Mouse (Mus musculus) midbrain, embryonic 11.5 days (tissue): ENCODE measurements around the gene Mgat4a. TPM values are rescaled to one million over a fixed set of nuclear protein-coding genes. Genes with fewer than 3 reads are reported as not detected.
A peak's percentile ranks its signal among the peaks of the same experiment; 100 is the strongest.

ENCODE experiments used
- ATAC-seq: fragments of 200-750 bp; cut with Nextera tagmentation; 2 replicates; pipeline ENCODE4 v1.8.0; 2017; ENCODE audit warnings: moderate TSS enrichment, moderate library complexity; ENCODE audit not compliant: low FRiP score
- DNase-seq: peaks from one replicate; pipeline ENCODE4 v3.0.0; 2015; ENCODE audit warnings: low spot score; ENCODE audit errors: missing footprints
- H3K27ac ChIP-seq: fragments of 300-500 bp; sonication (generic); 2 replicates; pipeline ENCODE4 v1.5.1; 2014; ENCODE audit warnings: low read depth, low read length
- H3K27me3 ChIP-seq: fragments of 300-500 bp; sonication (generic); 2 replicates; pipeline ENCODE4 v1.6.1; 2014; ENCODE audit warnings: mild to moderate bottlenecking, low read length, moderate library complexity, mixed read lengths; ENCODE audit not compliant: control insufficient read depth, insufficient read depth
- H3K36me3 ChIP-seq: fragments of 300-500 bp; sonication (generic); 2 replicates; pipeline ENCODE4 v1.6.1; 2014; ENCODE audit warnings: mild to moderate bottlenecking, low read length, moderate library complexity, mixed read lengths; ENCODE audit not compliant: control insufficient read depth, insufficient read depth
- H3K4me1 ChIP-seq: fragments of 300-500 bp; sonication (generic); 2 replicates; pipeline ENCODE4 v1.6.1; 2014; ENCODE audit warnings: low read length; ENCODE audit not compliant: control insufficient read depth, insufficient read depth
- H3K4me2 ChIP-seq: fragments of 300-500 bp; sonication (generic); 2 replicates; pipeline ENCODE4 v1.6.1; 2014; ENCODE audit warnings: mild to moderate bottlenecking, moderate library complexity
- H3K4me3 ChIP-seq: fragments of 300-500 bp; sonication (generic); 2 replicates; pipeline ENCODE4 v1.5.1; 2014; ENCODE audit warnings: low read depth, low read length
- H3K9ac ChIP-seq: fragments of 300-500 bp; sonication (generic); 2 replicates; pipeline ENCODE4 v1.6.1; 2014; ENCODE audit warnings: low read length
- H3K9me3 ChIP-seq: fragments of 300-500 bp; sonication (generic); 2 replicates; pipeline ENCODE4 v1.6.1; 2016; ENCODE audit warnings: low read length; ENCODE audit not compliant: control insufficient read depth
- WGBS: fragments of 180-500 bp; shearing (Covaris S2); extraction: QIAGEN DNeasy Blood & Tissue Kit; methylation state at CpG from one replicate; pipeline ENCODE4 v1.1.7; 2014; 5-methylcytosine and 5-hydroxymethylcytosine counted together
- polyA plus RNA-seq: library from polyadenylated mRNA; unstranded; fragments of >200 nt; fragmentation: Nextera tagmentation; extraction: Ambion mirVana; gene quantifications from 2 replicates; pipeline ENCODE4 v1.2.1, GENCODE M21; 2014

Mgat4a gene
- polyA plus RNA-seq, 1 experiment from 2014 or later: 5.7 TPM

- ATAC-seq: no peak
- Histone ChIP-seq H3K9me3 (no peaks in the 10 kb centered on the region), H3K36me3 (no peaks in the 10 kb centered on the region), H3K4me2 (no peak overlapping the region), H3K4me1 (no peaks in the 10 kb centered on the region), H3K4me3 (no peak overlapping the region), H3K9ac (no peak overlapping the region), H3K27me3 (no peaks in the 10 kb centered on the region), H3K27ac (no peak overlapping the region)
- no peak for DNase-seq
- 90% methylated on average over 2 of the region's 2 CpGs for whole genome bisulfite sequencing
These were observed 25.5 kb upstream of the Mgat4a start for GRCm38 (mm10) chr1:37566344-37566743.

- H3K4me3 ChIP-seq: no peak overlapping the region
- 34% methylated on average over 6 of the region's 6 CpGs for WGBS
- H3K36me3 ChIP-seq: no peaks in the 10 kb centered on the region
- H3K9ac ChIP-seq: no peak overlapping the region
- ATAC-seq (no peak), DNase-seq (no peak)
- H3K4me1 ChIP-seq: no peaks in the 10 kb centered on the region
- no peak overlapping the region for H3K4me2 ChIP-seq
- no peak overlapping the region for H3K27ac ChIP-seq
- H3K27me3 ChIP-seq: no peaks in the 10 kb centered on the region
- H3K9me3 ChIP-seq: no peaks in the 10 kb centered on the region
These were observed 24.6 kb upstream of the Mgat4a start for GRCm38 (mm10) chr1:37565396-37565795.

- Histone ChIP-seq H3K36me3 (no peaks in the 10 kb centered on the region), H3K27ac (no peak overlapping the region), H3K4me1 (no peaks in the 10 kb centered on the region), H3K9ac (no peak overlapping the region), H3K4me2 (no peak overlapping the region), H3K4me3 (no peak overlapping the region), H3K27me3 (no peaks in the 10 kb centered on the region), H3K9me3 (no peaks in the 10 kb centered on the region)
- 84% methylated on average over 3 of the region's 3 CpGs for WGBS
- no peak for DNase-seq
- ATAC-seq: no peak
These were observed 21.1 kb upstream of the Mgat4a start for GRCm38 (mm10) chr1:37561955-37562354.

GRCm38 (mm10) chr1:37560356-37560755 lies 19.5 kb upstream of the Mgat4a start:
- H3K27me3 ChIP-seq: no peaks in the 10 kb centered on the region
- H3K4me3 ChIP-seq: no peak overlapping the region
- no peak for ATAC-seq
- H3K4me1 ChIP-seq: no peaks in the 10 kb centered on the region
- no peak for DNase-seq
- H3K36me3 ChIP-seq: no peaks in the 10 kb centered on the region
- H3K4me2 ChIP-seq: no peak overlapping the region
- H3K9ac ChIP-seq: no peak overlapping the region
- 85% methylated on average over 4 of the region's 4 CpGs for WGBS
- H3K9me3 ChIP-seq: no peaks in the 10 kb centered on the region
- no peak overlapping the region for H3K27ac ChIP-seq

GRCm38 (mm10) chr1:37551986-37552385 lies 11.2 kb upstream of the Mgat4a start:
- DNase-seq: no peak
- 84% methylated on average over 7 of the region's 7 CpGs for WGBS
- no peak overlapping the region for H3K9ac ChIP-seq
- H3K27me3 ChIP-seq: no peaks in the 10 kb centered on the region
- no peak overlapping the region for H3K4me3 ChIP-seq
- no peak for ATAC-seq
- H3K4me1 ChIP-seq: no peaks in the 10 kb centered on the region
- H3K36me3 ChIP-seq: no peaks in the 10 kb centered on the region
- H3K9me3 ChIP-seq: no peaks in the 10 kb centered on the region
- no peak overlapping the region for H3K27ac ChIP-seq
- no peak overlapping the region for H3K4me2 ChIP-seq

GRCm38 (mm10) chr1:37549501-37549900 lies 8.7 kb upstream of the Mgat4a start:
- WGBS: 86% methylated on average over 8 of the region's 8 CpGs
- Histone ChIP-seq H3K36me3 (no peaks in the 10 kb centered on the region), H3K27ac (no peak overlapping the region), H3K4me1 (no peaks in the 10 kb centered on the region), H3K4me3 (no peak overlapping the region), H3K9ac (no peak overlapping the region), H3K4me2 (no peak overlapping the region), H3K9me3 (no peaks in the 10 kb centered on the region), H3K27me3 (no peaks in the 10 kb centered on the region)
- ATAC-seq (no peak), DNase-seq (no peak)

- Histone ChIP-seq H3K4me2 (no peak overlapping the region), H3K4me3 (no peak overlapping the region), H3K9me3 (no peaks in the 10 kb centered on the region), H3K27ac (no peak overlapping the region), H3K4me1 (peaks cover 2% of the 10 kb centered on the region; the same call in 1 of the 2 replicates), H3K9ac (no peak overlapping the region), H3K27me3 (peaks cover 3% of the 10 kb centered on the region; the same call in 1 of the 2 replicates), H3K36me3 (no peaks in the 10 kb centered on the region)
- ATAC-seq: no peak
- 73% methylated on average over 11 of the region's 11 CpGs for WGBS
- DNase-seq: no peak
These were observed 5.7 kb upstream of the Mgat4a start for GRCm38 (mm10) chr1:37546398-37547051.

- no peak overlapping the region for H3K4me3 ChIP-seq
- H3K4me1 ChIP-seq: peaks cover 7% of the 10 kb centered on the region; the same call in 1 of the 2 replicates
- WGBS: 56% methylated on average over 9 of the region's 9 CpGs
- peaks cover 6% of the 10 kb centered on the region for H3K27me3 ChIP-seq
- no peak overlapping the region for H3K4me2 ChIP-seq
- DNase-seq (peak; percentile 60), ATAC-seq (no peak)
- H3K9ac ChIP-seq: no peak overlapping the region
- H3K9me3 ChIP-seq: no peaks in the 10 kb centered on the region
- no peak overlapping the region for H3K27ac ChIP-seq
- no peaks in the 10 kb centered on the region for H3K36me3 ChIP-seq
These were observed 3.4 kb upstream of the Mgat4a start for GRCm38 (mm10) chr1:37544251-37544650.

- Histone ChIP-seq H3K27ac (no peak overlapping the region), H3K9ac (no peak overlapping the region), H3K36me3 (no peaks in the 10 kb centered on the region), H3K4me1 (peaks cover 7% of the 10 kb centered on the region; the same call in 1 of the 2 replicates), H3K4me2 (no peak overlapping the region), H3K27me3 (peaks cover 6% of the 10 kb centered on the region), H3K9me3 (no peaks in the 10 kb centered on the region), H3K4me3 (no peak overlapping the region)
- 49% methylated on average over 1 of the region's 1 CpGs for WGBS
- no peak for ATAC-seq
- DNase-seq: no peak
These were observed 2.2 kb upstream of the Mgat4a start for GRCm38 (mm10) chr1:37543057-37543456.
